Mouse (Mus musculus) midbrain, postnatal 0 days (tissue): ENCODE data around the gene Trim5. TPM values are rescaled to one million over a fixed set of nuclear protein-coding genes. Genes with fewer than 3 reads are reported as not detected.
"Not testable (repeated sequence)": the region's sequence is repeated elsewhere in the genome, so short reads cannot be mapped to it uniquely, and the experiment has no call there.

Experiments
- ATAC-seq: fragments of 200-750 bp; cut with Nextera tagmentation; 2 replicates; pipeline ENCODE4 v1.8.0; 2017; ENCODE audit warnings: moderate number of reproducible peaks, mild to moderate bottlenecking, moderate TSS enrichment, moderate library complexity; ENCODE audit not compliant: low FRiP score
- DNase-seq: peaks from one replicate; pipeline ENCODE4 v3.0.0-alpha.2; 2015; ENCODE audit warnings: low spot score
- H3K27ac ChIP-seq: fragments of 300-500 bp; sonication (generic); 2 replicates; pipeline ENCODE4 v1.5.1; 2014; ENCODE audit warnings: low read depth, mild to moderate bottlenecking, low read length, mixed read lengths
- H3K27me3 ChIP-seq: fragments of 300-500 bp; sonication (generic); 2 replicates; pipeline ENCODE4 v1.6.1; 2014; ENCODE audit warnings: low read length, control low read depth, mixed read lengths; ENCODE audit not compliant: insufficient read depth
- H3K36me3 ChIP-seq: fragments of 300-500 bp; sonication (generic); 2 replicates; pipeline ENCODE4 v1.6.1; 2014; ENCODE audit warnings: low read length, control low read depth, mixed read lengths; ENCODE audit not compliant: insufficient read depth
- H3K4me1 ChIP-seq: fragments of 300-500 bp; sonication (generic); 2 replicates; pipeline ENCODE4 v1.6.1; 2014; ENCODE audit warnings: mild to moderate bottlenecking, control low read depth, antibody characterized with exemption, low read length, mixed read lengths; ENCODE audit not compliant: insufficient read depth
- H3K4me2 ChIP-seq: fragments of 300-500 bp; sonication (generic); 2 replicates; pipeline ENCODE4 v1.6.1; 2014; ENCODE audit warnings: low read depth, mild to moderate bottlenecking, low read length, mixed read lengths; ENCODE audit not compliant: poor library complexity, severe bottlenecking
- H3K4me3 ChIP-seq: fragments of 300-500 bp; sonication (generic); 2 replicates; pipeline ENCODE4 v1.5.1; 2014; ENCODE audit warnings: low read depth, mild to moderate bottlenecking, low read length, moderate library complexity
- H3K9ac ChIP-seq: fragments of 300-500 bp; sonication (generic); replicated peaks from 2 replicates; pipeline ENCODE4 v1.6.1; 2014; ENCODE audit warnings: mild to moderate bottlenecking, low read length, moderate library complexity, mixed read lengths; ENCODE audit not compliant: poor library complexity, severe bottlenecking
- H3K9me3 ChIP-seq: fragments of 300-500 bp; sonication (generic); 2 replicates; pipeline ENCODE4 v1.6.1; 2016; ENCODE audit warnings: low read length, control low read depth
- CTCF ChIP-seq: IDR thresholded peaks from 2 replicates; pipeline ENCODE4 v1.5.1; 2016; ENCODE audit warnings: antibody characterized with exemption, mild to moderate bottlenecking
- WGBS: fragments of 180-500 bp; shearing (Covaris S2); extraction: QIAGEN DNeasy Blood & Tissue Kit; methylation state at CpG from one replicate; pipeline ENCODE4 v1.1.7; 2014; 5-methylcytosine and 5-hydroxymethylcytosine counted together
- polyA plus RNA-seq: library from polyadenylated mRNA; unstranded; fragments of >200 nt; fragmentation: Nextera tagmentation; extraction: Ambion mirVana; gene quantifications from 2 replicates; pipeline ENCODE4 v1.2.1, GENCODE M21; 2015
- total RNA-seq: library from RNA; depleted of rRNA; stranded (reverse); fragments of >200 nt; gene quantifications from 2 replicates; pipeline ENCODE4 v1.2.3, GENCODE M21; 2014; rRNA removed

Trim5 gene
- 0.05 TPM in 1 of 2 replicates, not detected in the other for total RNA-seq
- 0.17 and 0.20 TPM in 2 replicates for polyA plus RNA-seq

DNA sequence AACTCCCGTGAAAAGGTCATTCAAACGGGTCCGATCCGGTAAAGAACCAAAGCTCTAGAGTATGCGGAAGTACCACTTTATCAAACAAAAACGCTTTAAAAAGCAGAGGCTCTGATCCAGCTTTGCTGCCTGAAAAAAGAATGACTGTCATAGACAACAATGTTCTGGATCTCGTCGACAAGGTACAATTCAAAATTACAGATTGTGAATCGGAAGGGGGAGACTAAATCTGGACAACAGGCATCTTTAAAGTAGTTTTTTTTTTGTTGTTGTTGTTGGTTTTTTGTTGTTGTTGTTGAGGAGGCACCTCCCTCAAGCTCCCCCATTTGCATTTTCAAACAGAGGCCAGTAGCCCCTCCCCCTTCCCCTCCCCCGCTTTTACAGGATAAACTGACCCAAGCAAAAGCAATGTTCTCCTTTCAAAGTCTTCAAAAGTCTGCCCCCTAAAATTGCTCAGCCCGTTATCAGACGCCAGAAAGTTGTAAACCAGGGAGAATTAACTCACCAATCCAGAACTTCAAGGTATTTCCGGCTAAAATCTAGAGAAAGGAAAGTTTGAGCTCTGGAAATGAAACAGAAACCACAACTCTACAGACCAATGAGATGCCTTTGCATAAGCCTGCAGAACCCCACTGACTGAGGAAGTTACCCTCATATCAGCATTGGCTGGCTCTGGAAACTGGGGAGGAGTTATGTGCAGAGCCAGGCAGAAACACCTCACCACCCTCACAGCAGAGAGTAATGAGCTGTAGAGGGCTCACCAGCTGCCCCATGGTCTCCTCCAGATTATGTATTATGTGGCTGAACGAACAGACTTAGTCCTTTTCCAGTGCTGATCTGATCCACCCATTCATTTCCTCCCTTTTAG, at the start of gene Trim5:
TSS of gene Trim5 (minus strand) at position 519 of the 868 bp plus-strand sequence.
- not testable (repeated sequence) for DNase-seq, H3K4me2 ChIP-seq, ATAC-seq, H3K4me1 ChIP-seq, H3K9ac ChIP-seq, H3K27ac ChIP-seq, H3K27me3 ChIP-seq, H3K9me3 ChIP-seq, H3K4me3 ChIP-seq, H3K36me3 ChIP-seq
- WGBS = 46% methylated on average over 14 of the region's 14 CpGs

DNA sequence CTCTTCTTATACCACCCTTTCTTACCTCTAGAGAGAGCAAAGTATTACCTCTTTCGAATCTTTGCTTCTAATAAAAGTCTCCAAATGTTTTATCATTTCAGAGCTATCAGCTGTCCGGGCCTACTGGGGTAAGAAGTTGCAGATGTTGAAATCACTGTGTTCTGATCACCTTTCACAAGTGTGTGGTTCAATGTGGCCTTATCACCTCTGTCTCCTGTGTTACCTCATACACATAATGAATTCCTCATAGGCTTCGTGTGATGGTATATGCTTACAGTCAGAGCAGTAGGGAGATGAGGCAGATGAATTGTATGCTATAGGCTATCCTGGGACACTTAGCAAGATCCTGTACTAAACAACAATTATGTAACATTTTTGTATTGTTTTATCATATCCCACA, 47.7 kb upstream of the Trim5 start:
- not testable (repeated sequence) for H3K4me3 ChIP-seq, H3K9me3 ChIP-seq, DNase-seq, ATAC-seq, H3K27me3 ChIP-seq, H3K4me1 ChIP-seq, H3K27ac ChIP-seq, H3K9ac ChIP-seq, H3K4me2 ChIP-seq, H3K36me3 ChIP-seq
- WGBS = 84% methylated on average over 3 of the region's 3 CpGs

DNA sequence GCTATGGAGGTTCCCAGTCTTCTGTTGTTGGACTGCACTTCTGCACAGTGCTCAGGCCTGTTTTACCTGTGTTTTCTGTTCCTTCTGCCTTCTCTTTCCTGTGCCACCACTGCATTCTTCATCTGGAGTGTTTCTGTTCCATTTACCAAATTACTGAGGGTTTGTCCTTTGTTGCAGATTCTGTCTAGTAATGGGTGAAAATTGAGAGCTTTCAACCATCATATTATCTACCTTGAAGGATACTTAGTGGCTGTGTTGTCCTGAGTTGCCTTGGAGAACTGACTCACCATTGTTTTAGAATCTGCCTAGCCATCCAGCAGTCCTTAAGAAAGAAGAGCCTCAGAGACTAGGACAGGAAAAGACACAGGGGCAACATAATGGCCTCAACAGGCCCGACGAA, 41.3 kb upstream of the Trim5 start, which contains the start of gene Trim34b:
TSS of gene Trim34b (plus strand) at position 301 of the 400 bp plus-strand sequence.
- not testable (repeated sequence) for H3K9me3 ChIP-seq, H3K36me3 ChIP-seq, H3K27me3 ChIP-seq, H3K27ac ChIP-seq, ATAC-seq, H3K4me3 ChIP-seq, H3K4me2 ChIP-seq, H3K9ac ChIP-seq, DNase-seq, H3K4me1 ChIP-seq
- WGBS = 88% methylated on average over 2 of the region's 2 CpGs

DNA sequence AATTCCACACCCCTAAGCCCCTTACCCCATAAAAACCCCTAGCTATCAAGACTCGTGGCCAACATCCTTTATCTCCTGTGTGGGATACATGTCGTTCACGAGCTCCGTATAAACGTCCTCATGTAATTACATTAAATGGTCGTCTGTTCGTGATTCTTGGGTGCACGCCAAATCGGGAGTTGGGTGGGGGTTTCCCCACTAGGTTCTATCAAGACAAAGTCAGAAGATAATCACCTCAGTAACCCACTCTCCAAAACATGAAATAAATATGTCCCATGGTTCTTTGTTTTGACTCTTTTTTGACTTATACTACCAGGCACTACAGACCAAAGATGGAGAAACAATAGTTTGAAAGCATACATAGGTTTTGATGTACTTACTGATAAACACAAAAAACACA, 34.1 kb upstream of the Trim5 start:
- ATAC-seq (no peak), DNase-seq (no peak)
- no peak overlapping the region for H3K4me3 ChIP-seq
- no peaks in the 10 kb centered on the region for H3K36me3 ChIP-seq
- H3K9ac ChIP-seq = no peak overlapping the region
- H3K27me3 ChIP-seq = no peaks in the 10 kb centered on the region
- 83% methylated on average over 9 of the region's 9 CpGs for WGBS
- no peaks in the 10 kb centered on the region for H3K9me3 ChIP-seq
- no peak overlapping the region for H3K4me2 ChIP-seq
- no peak overlapping the region for H3K27ac ChIP-seq
- no peak for TF ChIP-seq CTCF
- H3K4me1 ChIP-seq = no peaks in the 10 kb centered on the region

DNA sequence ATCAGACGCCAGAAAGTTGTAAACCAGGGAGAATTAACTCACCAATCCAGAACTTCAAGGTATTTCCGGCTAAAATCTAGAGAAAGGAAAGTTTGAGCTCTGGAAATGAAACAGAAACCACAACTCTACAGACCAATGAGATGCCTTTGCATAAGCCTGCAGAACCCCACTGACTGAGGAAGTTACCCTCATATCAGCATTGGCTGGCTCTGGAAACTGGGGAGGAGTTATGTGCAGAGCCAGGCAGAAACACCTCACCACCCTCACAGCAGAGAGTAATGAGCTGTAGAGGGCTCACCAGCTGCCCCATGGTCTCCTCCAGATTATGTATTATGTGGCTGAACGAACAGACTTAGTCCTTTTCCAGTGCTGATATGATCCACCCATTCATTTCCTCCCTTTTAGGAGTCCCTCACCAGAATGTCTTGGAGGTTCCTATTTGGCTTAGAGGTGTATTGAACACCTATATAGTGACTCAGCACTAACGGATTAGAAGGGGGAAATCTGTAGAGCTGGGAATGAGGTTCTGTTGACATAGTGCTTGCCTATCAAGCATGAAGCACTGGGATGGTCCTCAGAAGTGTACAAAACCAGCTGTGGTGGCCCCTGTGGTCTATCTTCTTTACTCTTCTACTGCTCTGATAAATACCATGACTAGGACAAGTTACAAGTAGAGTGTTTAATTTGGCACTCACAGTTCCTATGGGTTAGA, 27.6 kb upstream of the Trim5 start, which contains the start of gene Trim12a:
TSS of gene Trim12a (minus strand) at position 98 of the 712 bp plus-strand sequence.
- not testable (repeated sequence) for DNase-seq, H3K36me3 ChIP-seq, H3K27ac ChIP-seq, H3K9me3 ChIP-seq, H3K27me3 ChIP-seq, H3K9ac ChIP-seq, H3K4me1 ChIP-seq
- peak within 1 kb of the TSS; percentile 14; the same call in 1 of the 2 replicates for H3K4me3 ChIP-seq
- 25% methylated on average over 4 of the region's 4 CpGs for WGBS
- ATAC-seq = peak; percentile 70; the same call in 1 of the 2 replicates
- H3K4me2 ChIP-seq = peak within 1 kb of the TSS; percentile 15; the same call in 1 of the 2 replicates
